Comparison of ENCODE assay signal across 8 mouse cellular contexts in the genomic region with DNA sequence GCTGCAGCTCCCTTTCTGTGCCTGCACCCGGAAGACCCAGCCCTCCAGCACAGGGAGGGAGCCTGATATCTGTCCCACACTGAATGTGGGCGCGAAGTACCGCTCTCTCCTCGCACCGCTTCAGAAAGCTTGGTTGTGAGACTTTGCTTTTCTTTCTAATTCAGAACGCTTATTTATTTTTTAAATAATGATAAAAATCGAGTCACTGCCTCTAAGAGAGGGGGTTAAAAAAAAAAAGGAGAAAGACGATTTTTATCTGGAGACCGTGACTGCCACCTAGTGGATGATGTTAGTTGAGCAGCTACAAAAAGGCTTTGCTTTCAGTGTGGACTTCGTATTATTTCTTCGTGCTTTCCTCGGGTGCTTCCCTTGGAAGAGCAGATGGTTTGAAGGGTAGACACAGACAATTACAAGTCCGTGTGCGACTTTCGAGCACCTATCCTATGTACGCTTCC. TPM values are rescaled to one million over a fixed set of nuclear protein-coding genes. Genes with fewer than 3 reads are reported as not detected.
DNase-seq lines count a peak whose midpoint lies in the region; ATAC-seq and TF ChIP-seq lines count a peak whose summit lies in the region.

No protein-coding gene starts in this region.

- peak overlapping the region; percentile 39 for H3K9ac ChIP-seq in embryonic facial prominence, embryonic 11.5 days (replicated peaks; ENCODE audit: low read length)
- H3K9ac ChIP-seq in heart, embryonic 14.5 days (ENCODE audit: low read length), result peak overlapping the region; percentile 66
- peak overlapping the region; percentile 46 for H3K9ac ChIP-seq in liver, embryonic 13.5 days

- DNase-seq in adrenal gland, postnatal 10 days, result peak; percentile 81
- peak; percentile 92 for DNase-seq in embryonic facial prominence, embryonic 11.5 days (ENCODE audit: low spot score)
- DNase-seq in kidney, postnatal 10 days, result peak; percentile 85
- peak; percentile 56 for DNase-seq in liver, embryonic 13.5 days
- peak; percentile 68 for DNase-seq in neural tube, embryonic 10.5 days (ENCODE audit: extremely low spot score, low spot score)

- H3K4me3 ChIP-seq in embryonic facial prominence, embryonic 11.5 days (ENCODE audit: low read depth, low read length), result peak overlapping the region; percentile 36
- peak overlapping the region; percentile 42 to 47 for H3K4me3 ChIP-seq in heart, embryonic 14.5 days (ENCODE audit: control insufficient read depth in 1 of 2, insufficient read depth in 1 of 2, low read depth in 1 of 2, low read length in 2 of 2)
- peak overlapping the region; percentile 54 for H3K4me3 ChIP-seq in liver, embryonic 13.5 days (replicated peaks)
- H3K4me3 ChIP-seq in testis, adult 2 months (ENCODE audit: control insufficient read depth, low read depth, low read length), result peak overlapping the region; percentile 27

- H3K36me3 ChIP-seq in embryonic facial prominence, embryonic 11.5 days (replicated peaks; ENCODE audit: control insufficient read depth, insufficient read depth, low read depth, low read length), result no peaks in the 10 kb centered on the region
- no peaks in the 10 kb centered on the region for H3K36me3 ChIP-seq in heart, embryonic 14.5 days (ENCODE audit: control insufficient read depth, insufficient read depth, low read length)
- H3K36me3 ChIP-seq in liver, embryonic 13.5 days, result no peaks in the 10 kb centered on the region
- no peaks in the 10 kb centered on the region for H3K36me3 ChIP-seq in testis, adult 2 months (ENCODE audit: control insufficient read depth, insufficient read depth, low read length)

- H3K4me1 ChIP-seq in embryonic facial prominence, embryonic 11.5 days (ENCODE audit: control insufficient read depth, insufficient read depth, low read length), result no peaks in the 10 kb centered on the region
- H3K4me1 ChIP-seq in heart, embryonic 14.5 days (ENCODE audit: control insufficient read depth in 2 of 2, insufficient read depth in 2 of 2, low read length in 2 of 2), result peaks cover 0 to 10% of the 10 kb centered on the region in 2 experiments; a peak in 3 of 4 replicates
- H3K4me1 ChIP-seq in liver, embryonic 13.5 days (replicated peaks), result peaks cover 17% of the 10 kb centered on the region
- peaks cover 9% of the 10 kb centered on the region for H3K4me1 ChIP-seq in testis, adult 2 months (ENCODE audit: control insufficient read depth, insufficient read depth, low read length)

- H3K27ac ChIP-seq in embryonic facial prominence, embryonic 11.5 days (replicated peaks; ENCODE audit: low read depth, low read length), result no peak overlapping the region
- H3K27ac ChIP-seq in heart, embryonic 14.5 days (replicated peaks in 1 of 2; ENCODE audit: control insufficient read depth in 1 of 2, insufficient read depth in 1 of 2, low read depth in 2 of 2, low read length in 2 of 2), result no peak overlapping the region
- H3K27ac ChIP-seq in liver, embryonic 13.5 days, result no peak overlapping the region
- no peak overlapping the region for H3K27ac ChIP-seq in testis, adult 2 months (ENCODE audit: control insufficient read depth, insufficient read depth, low read depth, low read length)

- TF ChIP-seq POLR2A in testis, adult 2 months (IDR thresholded peaks at IDR 0.05; ENCODE audit: control insufficient read depth, low read depth, low read length), result no peak

- H3K4me2 ChIP-seq in embryonic facial prominence, embryonic 11.5 days (ENCODE audit: low read depth, low read length), result peak overlapping the region; percentile 52
- H3K4me2 ChIP-seq in heart, embryonic 14.5 days (ENCODE audit: low read length), result peak overlapping the region; percentile 68
- peak overlapping the region; percentile 69 for H3K4me2 ChIP-seq in liver, embryonic 13.5 days

- no peaks in the 10 kb centered on the region for H3K9me3 ChIP-seq in embryonic facial prominence, embryonic 11.5 days (replicated peaks; ENCODE audit: control insufficient read depth, low read length)
- H3K9me3 ChIP-seq in heart, embryonic 14.5 days (ENCODE audit: control insufficient read depth, low read length), result no peaks in the 10 kb centered on the region
- H3K9me3 ChIP-seq in liver, embryonic 13.5 days (replicated peaks), result no peaks in the 10 kb centered on the region

- no peaks in the 10 kb centered on the region for H3K27me3 ChIP-seq in embryonic facial prominence, embryonic 11.5 days (ENCODE audit: control insufficient read depth, insufficient read depth, low read length)
- 0 out of 2 replicates have a peak, but pooled peaks cover 3% of the 10 kb centered on the region for H3K27me3 ChIP-seq in heart, embryonic 14.5 days (ENCODE audit: control insufficient read depth, insufficient read depth, low read length)
- H3K27me3 ChIP-seq in liver, embryonic 13.5 days, result peaks cover 7% of the 10 kb centered on the region; the same call in 1 of the 2 replicates
- no peaks in the 10 kb centered on the region for H3K27me3 ChIP-seq in testis, adult 2 months (ENCODE audit: control insufficient read depth, insufficient read depth, low read length)

- 3% methylated on average over 17 of the region's 17 CpGs for WGBS in embryonic facial prominence, embryonic 11.5 days
- WGBS in heart, embryonic 14.5 days, result 1% methylated on average over 17 of the region's 17 CpGs
- under 1% methylated on average over 17 of the region's 17 CpGs for WGBS in liver, embryonic 13.5 days (ENCODE audit: insufficient replicate concordance)

- ATAC-seq in CD4-positive, CD25-positive, alpha-beta regulatory T cell, adult 4 months, result peak; percentile 69
- ATAC-seq in embryonic facial prominence, embryonic 11.5 days (replicated peaks; ENCODE audit: insufficient number of reproducible peaks, low FRiP score, low TSS enrichment, low read depth), result peak; percentile 78
- peak; percentile 58; the same call in 1 of the 2 replicates for ATAC-seq in heart, embryonic 14.5 days (ENCODE audit: insufficient number of reproducible peaks, insufficient read depth, low FRiP score, low read depth)
- peak; percentile 88 for ATAC-seq in liver, embryonic 13.5 days (ENCODE audit: low read depth)

- no peak for TF ChIP-seq CTCF in testis, adult 2 months (IDR thresholded peaks at IDR 0.05; ENCODE audit: control insufficient read depth, insufficient read depth, insufficient replicate concordance, low read depth, low read length)

RNA-seq across cellular contexts. Expression of a gene that starts 16.0 kb away (rescaled TPM):
- not detected for polyA plus RNA-seq in CD4-positive, CD25-positive, alpha-beta regulatory T cell, adult 4 months (2017; shearing (Covaris generic))
- total RNA-seq in adrenal gland, postnatal 10 days (2021), result not detected
- 0.17 TPM in 1 of 2 replicates, not detected in the other for polyA plus RNA-seq in embryonic facial prominence, embryonic 11.5 days (2014; fragmentation: Nextera tagmentation; extraction: Ambion mirVana)
- 0.26 TPM in 1 of 2 replicates, not detected in the other for polyA plus RNA-seq in heart, embryonic 14.5 days (2014; fragmentation: Nextera tagmentation; extraction: Ambion mirVana)
- not detected in 2 replicates for polyA plus RNA-seq in liver, embryonic 13.5 days (2015; fragmentation: Nextera tagmentation; extraction: Ambion mirVana)
- polyA plus RNA-seq in testis, adult 2 months (2012; rRNA removed), result 27.7 and 33.6 TPM in 2 replicates

RNA-seq across cellular contexts. Expression of a gene that starts 50.9 kb away (rescaled TPM):
- polyA plus RNA-seq in CD4-positive, CD25-positive, alpha-beta regulatory T cell, adult 4 months (2017; shearing (Covaris generic)), result 10 to 100 TPM; 72.5 to 88.8 TPM
- 10 to 100 TPM; 28.7 to 37.4 TPM for total RNA-seq in adrenal gland, postnatal 10 days (2021)
- 8.0 and 9.8 TPM in 2 replicates for polyA plus RNA-seq in embryonic facial prominence, embryonic 11.5 days (2014; fragmentation: Nextera tagmentation; extraction: Ambion mirVana)
- polyA plus RNA-seq in heart, embryonic 14.5 days (2014; fragmentation: Nextera tagmentation; extraction: Ambion mirVana), result 0.43 and 0.81 TPM in 2 replicates
- polyA plus RNA-seq in liver, embryonic 13.5 days (2015; fragmentation: Nextera tagmentation; extraction: Ambion mirVana), result 0.31 and 0.56 TPM in 2 replicates
- polyA plus RNA-seq in testis, adult 2 months (2012; rRNA removed), result 0.07 and 0.10 TPM in 2 replicates

Comparison
In these comparisons a context has a peak if more than half of its experiments do, and no peak if none do; other contexts are left out.
1. RNA of a gene that starts 16.0 kb away (polyA plus RNA-seq): 27.7 to 33.6 TPM in testis, adult 2 months; not detected in CD4-positive, CD25-positive, alpha-beta regulatory T cell, adult 4 months, 0.26 TPM in heart, embryonic 14.5 days, 0.17 TPM in embryonic facial prominence, embryonic 11.5 days and not detected in liver, embryonic 13.5 days; every median in the first group is over 10 times any median in the second.
2. Peak in every context shown above with its lines, with median percentiles within 50 percentile points of each other: ATAC-seq, DNase-seq, H3K4me2 ChIP-seq, H3K4me3 ChIP-seq and H3K9ac ChIP-seq.